Mouse (Mus musculus): ENCODE measurements around the gene Chst13. TPM values are rescaled to one million over a fixed set of nuclear protein-coding genes. Genes with fewer than 3 reads are reported as not detected.

Chst13 gene
- polyA plus RNA-seq, 1 experiment from 2014 or later, result not detected

DNA sequence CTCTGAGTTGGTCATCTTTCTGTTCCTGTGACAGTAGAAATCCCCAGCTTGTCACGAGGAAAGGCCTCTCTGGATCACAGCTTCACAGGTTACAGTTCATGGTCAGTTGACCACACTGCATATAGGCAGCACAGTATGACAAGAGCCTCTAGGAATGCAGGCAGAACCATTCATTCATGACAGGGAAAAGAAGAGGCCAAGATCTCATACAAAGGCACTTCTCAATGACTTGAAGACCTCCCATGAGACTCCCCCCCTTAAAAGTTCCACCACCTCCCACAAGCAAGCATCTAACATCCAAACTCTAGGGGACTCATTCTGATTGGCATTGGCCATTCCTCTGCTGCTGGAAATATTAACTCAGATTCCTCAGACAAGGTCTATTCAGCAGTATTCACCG is 34.5 kb upstream of the Chst13 start:
- ATAC-seq (ENCODE audit: insufficient number of reproducible peaks, low FRiP score, low TSS enrichment, low read depth) (no peak; the same call in 1 of the 2 replicates), DNase-seq (ENCODE audit: low spot score) (no peak)
- Histone ChIP-seq H3K4me2 (ENCODE audit: low read depth, severe bottlenecking) (no peak overlapping the region), H3K4me1 (ENCODE audit: control insufficient read depth, insufficient read depth, low read length) (peaks cover 7% of the 10 kb centered on the region; the same call in 1 of the 2 replicates), H3K4me3 (ENCODE audit: low read depth, low read length) (no peak overlapping the region), H3K27ac (replicated peaks; ENCODE audit: low read depth, low read length) (no peak overlapping the region), H3K9me3 (ENCODE audit: control insufficient read depth, low read length) (no peaks in the 10 kb centered on the region), H3K9ac (ENCODE audit: low read length) (no peak overlapping the region), H3K27me3 (ENCODE audit: control insufficient read depth, insufficient read depth, low read length) (no peaks in the 10 kb centered on the region), H3K36me3 (ENCODE audit: control insufficient read depth, insufficient read depth, low read length) (no peaks in the 10 kb centered on the region)
- 92% methylated on average over 2 of the region's 2 CpGs for WGBS

DNA sequence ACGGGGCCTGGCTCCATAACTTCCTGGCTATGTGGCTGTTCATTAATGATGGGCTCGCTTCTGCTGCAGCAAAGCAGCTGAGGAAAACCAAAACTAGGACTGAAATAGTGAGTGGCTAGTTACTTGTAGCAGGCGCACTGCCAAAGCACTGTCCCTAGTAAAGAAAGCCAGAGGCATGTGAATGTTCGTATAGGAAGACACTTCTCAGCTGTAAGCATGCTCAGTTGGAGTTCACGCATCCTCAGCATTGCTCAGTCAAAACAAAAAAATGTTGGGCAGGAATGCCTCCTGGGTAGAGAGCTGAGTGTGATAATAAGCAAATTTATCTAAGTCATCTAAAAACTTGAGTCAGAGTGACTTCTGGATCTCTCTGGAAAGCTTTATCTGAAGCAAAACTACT is 33.2 kb upstream of the Chst13 start:
- no peak for ATAC-seq (ENCODE audit: insufficient number of reproducible peaks, low FRiP score, low TSS enrichment, low read depth)
- no peak for DNase-seq (ENCODE audit: low spot score)
- H3K4me3 ChIP-seq (ENCODE audit: low read depth, low read length), result no peak overlapping the region
- H3K27me3 ChIP-seq (ENCODE audit: control insufficient read depth, insufficient read depth, low read length), result no peaks in the 10 kb centered on the region
- no peak overlapping the region for H3K4me2 ChIP-seq (ENCODE audit: low read depth, severe bottlenecking)
- H3K9me3 ChIP-seq (ENCODE audit: control insufficient read depth, low read length), result no peaks in the 10 kb centered on the region
- no peak overlapping the region for H3K27ac ChIP-seq (replicated peaks; ENCODE audit: low read depth, low read length)
- H3K4me1 ChIP-seq (ENCODE audit: control insufficient read depth, insufficient read depth, low read length), result peaks cover 7% of the 10 kb centered on the region; the same call in 1 of the 2 replicates
- H3K36me3 ChIP-seq (ENCODE audit: control insufficient read depth, insufficient read depth, low read length), result no peaks in the 10 kb centered on the region
- no peak overlapping the region for H3K9ac ChIP-seq (ENCODE audit: low read length)
- WGBS, result 71% methylated on average over 5 of the region's 5 CpGs

DNA sequence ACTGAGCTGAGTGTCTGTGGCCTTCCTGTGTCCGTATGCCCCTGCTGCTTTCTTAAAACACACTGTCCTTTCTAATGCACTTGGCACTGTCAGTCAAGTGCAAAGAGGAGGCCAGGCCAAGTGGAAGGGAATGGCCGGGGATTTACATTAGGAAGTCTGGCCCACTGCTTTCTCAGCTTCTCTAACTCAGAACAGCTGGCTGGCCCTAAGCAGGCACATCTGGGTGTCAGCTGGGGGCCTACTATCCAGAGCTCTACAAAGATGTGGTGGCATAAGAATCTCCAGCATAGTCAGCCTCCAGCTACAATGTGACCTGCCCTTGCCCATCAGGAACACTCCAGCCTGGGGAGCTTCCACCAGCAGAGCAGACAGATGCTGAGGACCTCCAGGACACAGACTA is 25.0 kb upstream of the Chst13 start:
- Histone ChIP-seq H3K4me3 (ENCODE audit: low read depth, low read length) (no peak overlapping the region), H3K4me1 (ENCODE audit: control insufficient read depth, insufficient read depth, low read length) (no peaks in the 10 kb centered on the region), H3K36me3 (ENCODE audit: control insufficient read depth, insufficient read depth, low read length) (no peaks in the 10 kb centered on the region), H3K4me2 (ENCODE audit: low read depth, severe bottlenecking) (no peak overlapping the region), H3K9me3 (ENCODE audit: control insufficient read depth, low read length) (no peaks in the 10 kb centered on the region), H3K27ac (replicated peaks; ENCODE audit: low read depth, low read length) (no peak overlapping the region), H3K9ac (ENCODE audit: low read length) (no peak overlapping the region), H3K27me3 (ENCODE audit: control insufficient read depth, insufficient read depth, low read length) (no peaks in the 10 kb centered on the region)
- DNase-seq (ENCODE audit: low spot score), result peak; percentile 40
- 33% methylated on average over 2 of the region's 2 CpGs for WGBS
- ATAC-seq (ENCODE audit: insufficient number of reproducible peaks, low FRiP score, low TSS enrichment, low read depth), result no peak

DNA sequence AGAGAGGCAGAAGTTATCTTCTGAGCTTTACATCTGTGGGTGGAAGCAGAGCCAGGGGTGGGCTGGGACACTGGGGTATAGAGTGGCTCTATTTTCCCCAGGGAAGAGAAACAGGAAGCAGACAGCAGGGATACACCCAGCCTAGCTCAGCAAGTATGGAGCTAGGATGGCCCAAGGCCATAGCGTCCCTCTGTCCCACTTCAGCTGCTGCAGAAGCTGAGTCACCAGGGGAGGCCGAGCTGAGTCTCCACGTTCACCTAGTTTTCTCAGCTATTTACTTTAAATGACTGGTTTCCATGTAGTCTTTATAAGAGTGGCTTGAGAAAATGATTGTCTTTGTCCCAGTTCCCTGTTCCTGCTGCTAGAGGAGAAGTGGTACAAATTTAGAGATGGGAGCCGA is 23.5 kb upstream of the Chst13 start:
- Histone ChIP-seq H3K9me3 (ENCODE audit: control insufficient read depth, low read length) (no peaks in the 10 kb centered on the region), H3K27ac (replicated peaks; ENCODE audit: low read depth, low read length) (no peak overlapping the region), H3K4me1 (ENCODE audit: control insufficient read depth, insufficient read depth, low read length) (no peaks in the 10 kb centered on the region), H3K4me2 (ENCODE audit: low read depth, severe bottlenecking) (no peak overlapping the region), H3K36me3 (ENCODE audit: control insufficient read depth, insufficient read depth, low read length) (no peaks in the 10 kb centered on the region), H3K4me3 (ENCODE audit: low read depth, low read length) (no peak overlapping the region), H3K9ac (ENCODE audit: low read length) (no peak overlapping the region), H3K27me3 (ENCODE audit: control insufficient read depth, insufficient read depth, low read length) (no peaks in the 10 kb centered on the region)
- DNase-seq (ENCODE audit: low spot score), result no peak
- 81% methylated on average over 4 of the region's 4 CpGs for WGBS
- ATAC-seq (ENCODE audit: insufficient number of reproducible peaks, low FRiP score, low TSS enrichment, low read depth), result no peak

DNA sequence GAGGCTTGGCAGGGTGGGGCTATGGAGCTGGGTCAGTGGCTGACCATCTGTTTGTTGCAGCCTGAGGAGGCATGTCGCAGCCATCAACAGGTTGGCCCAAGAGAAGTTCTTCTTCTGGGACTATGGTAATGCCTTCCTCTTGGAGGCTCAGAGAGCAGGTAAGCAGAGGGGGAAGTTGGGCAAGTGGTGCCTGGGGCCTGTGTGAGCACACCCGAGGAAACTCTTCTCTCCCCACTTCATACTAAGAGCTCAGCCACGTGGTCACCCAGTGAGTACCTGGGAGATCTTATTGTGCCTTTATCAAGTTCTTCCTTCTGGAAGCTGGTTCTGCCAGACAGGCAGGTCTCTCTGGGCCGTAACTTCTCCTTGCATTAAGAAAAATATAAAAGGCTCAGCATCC is 22.2 kb upstream of the Chst13 start:
- DNase-seq (ENCODE audit: low spot score) (no peak), ATAC-seq (ENCODE audit: insufficient number of reproducible peaks, low FRiP score, low TSS enrichment, low read depth) (no peak)
- 92% methylated on average over 4 of the region's 4 CpGs for WGBS
- H3K4me2 ChIP-seq (ENCODE audit: low read depth, severe bottlenecking), result no peak overlapping the region
- no peaks in the 10 kb centered on the region for H3K4me1 ChIP-seq (ENCODE audit: control insufficient read depth, insufficient read depth, low read length)
- H3K27me3 ChIP-seq (ENCODE audit: control insufficient read depth, insufficient read depth, low read length), result no peaks in the 10 kb centered on the region
- H3K27ac ChIP-seq (replicated peaks; ENCODE audit: low read depth, low read length), result no peak overlapping the region
- no peaks in the 10 kb centered on the region for H3K9me3 ChIP-seq (ENCODE audit: control insufficient read depth, low read length)
- no peaks in the 10 kb centered on the region for H3K36me3 ChIP-seq (ENCODE audit: control insufficient read depth, insufficient read depth, low read length)
- no peak overlapping the region for H3K9ac ChIP-seq (ENCODE audit: low read length)
- H3K4me3 ChIP-seq (ENCODE audit: low read depth, low read length), result no peak overlapping the region

DNA sequence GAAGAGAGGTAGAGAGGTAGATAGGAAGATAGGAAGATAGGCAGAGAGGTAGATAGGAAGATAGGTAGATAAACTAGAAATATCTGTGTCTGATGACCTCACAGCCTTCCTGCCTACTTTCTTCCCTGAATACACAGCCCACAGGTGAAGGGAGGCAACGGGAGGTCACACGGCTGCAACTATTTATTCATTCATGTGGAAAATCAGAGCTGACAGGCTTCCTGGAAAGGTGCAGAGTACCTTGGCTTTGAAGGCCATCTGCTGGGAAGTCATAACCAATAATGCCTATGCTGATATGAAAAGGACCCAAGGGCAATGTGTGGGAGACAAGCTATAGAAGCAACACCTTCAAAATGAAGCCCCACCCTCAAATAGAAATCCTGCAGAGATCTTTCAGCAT is 17.4 kb upstream of the Chst13 start:
- Histone ChIP-seq H3K4me1 (ENCODE audit: control insufficient read depth, insufficient read depth, low read length) (no peaks in the 10 kb centered on the region), H3K36me3 (ENCODE audit: control insufficient read depth, insufficient read depth, low read length) (no peaks in the 10 kb centered on the region), H3K9me3 (ENCODE audit: control insufficient read depth, low read length) (no peaks in the 10 kb centered on the region), H3K4me2 (ENCODE audit: low read depth, severe bottlenecking) (no peak overlapping the region), H3K27me3 (ENCODE audit: control insufficient read depth, insufficient read depth, low read length) (no peaks in the 10 kb centered on the region), H3K4me3 (ENCODE audit: low read depth, low read length) (no peak overlapping the region), H3K27ac (replicated peaks; ENCODE audit: low read depth, low read length) (no peak overlapping the region), H3K9ac (ENCODE audit: low read length) (no peak overlapping the region)
- WGBS, result 78% methylated on average over 2 of the region's 2 CpGs
- ATAC-seq (ENCODE audit: insufficient number of reproducible peaks, low FRiP score, low TSS enrichment, low read depth) (no peak), DNase-seq (ENCODE audit: low spot score) (no peak)

DNA sequence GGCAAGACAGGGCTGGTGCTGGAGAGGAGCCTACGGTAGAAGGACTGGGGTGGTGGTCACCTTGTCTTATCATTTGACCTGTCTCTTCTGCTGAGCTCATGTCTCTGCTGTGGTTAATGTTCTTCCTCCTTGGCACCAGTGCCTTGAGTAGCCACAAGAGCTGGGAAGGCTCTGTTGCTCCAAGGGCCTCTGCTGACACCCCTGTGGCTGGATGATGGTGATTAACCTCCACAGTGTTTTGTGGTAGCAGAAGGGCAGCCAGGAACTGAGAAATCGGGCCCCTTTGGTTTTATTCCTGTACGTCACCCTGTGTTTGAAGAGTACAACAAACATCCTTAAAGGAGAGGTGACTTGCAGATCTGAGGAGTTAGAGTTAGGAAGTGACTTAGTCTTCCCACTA is 9.3 kb upstream of the Chst13 start:
- Histone ChIP-seq H3K27ac (replicated peaks; ENCODE audit: low read depth, low read length) (no peak overlapping the region), H3K4me2 (ENCODE audit: low read depth, severe bottlenecking) (no peak overlapping the region), H3K4me1 (ENCODE audit: control insufficient read depth, insufficient read depth, low read length) (no peaks in the 10 kb centered on the region), H3K9ac (ENCODE audit: low read length) (no peak overlapping the region), H3K27me3 (ENCODE audit: control insufficient read depth, insufficient read depth, low read length) (no peaks in the 10 kb centered on the region), H3K9me3 (ENCODE audit: control insufficient read depth, low read length) (no peaks in the 10 kb centered on the region), H3K4me3 (ENCODE audit: low read depth, low read length) (no peak overlapping the region), H3K36me3 (ENCODE audit: control insufficient read depth, insufficient read depth, low read length) (no peaks in the 10 kb centered on the region)
- WGBS, result 79% methylated on average over 3 of the region's 3 CpGs
- ATAC-seq (ENCODE audit: insufficient number of reproducible peaks, low FRiP score, low TSS enrichment, low read depth) (no peak), DNase-seq (ENCODE audit: low spot score) (no peak)

DNA sequence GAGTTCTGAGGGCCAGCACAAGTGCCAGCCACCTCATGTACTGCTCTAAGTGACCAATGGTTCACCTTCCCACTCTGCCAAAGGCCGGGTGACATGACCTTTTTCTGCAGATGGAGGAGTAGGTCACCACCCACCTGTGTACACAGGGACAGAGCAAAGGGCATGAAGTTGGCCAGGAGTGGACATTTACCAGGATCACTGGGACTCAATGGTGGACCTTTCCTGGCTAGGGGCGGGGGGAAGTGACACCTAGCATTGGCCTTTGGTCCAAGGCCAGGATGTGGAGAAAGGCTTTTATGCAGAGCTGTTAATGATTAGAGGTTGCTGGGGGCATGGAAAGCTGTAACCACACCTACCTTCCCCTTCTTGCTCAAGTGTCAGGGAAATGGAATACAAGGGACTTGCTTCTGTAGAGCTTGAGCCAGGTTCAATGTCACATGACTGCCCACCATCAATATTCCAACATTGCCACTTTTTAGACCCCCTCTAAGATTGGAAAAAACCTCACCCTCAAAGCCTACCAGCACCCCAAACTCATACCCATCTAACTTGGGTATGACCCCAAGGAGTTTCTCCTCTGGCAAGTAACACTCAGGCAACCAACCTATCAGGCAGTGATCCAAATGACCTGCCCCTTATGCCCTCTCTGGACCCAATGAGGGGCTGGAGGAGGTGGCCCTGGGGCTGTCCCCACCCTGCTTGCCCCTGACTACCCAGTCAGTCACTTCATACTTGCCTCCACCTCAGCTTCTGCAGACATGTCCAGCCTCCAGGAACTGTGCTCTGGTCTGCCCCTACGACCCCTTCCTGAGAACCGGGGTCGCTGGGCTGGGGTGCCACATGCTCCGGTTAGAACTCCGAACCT is 7.8 kb upstream of the Chst13 start, which contains the start of gene Uroc1:
Gene Uroc1 (plus strand): TSS at position 724 of the 865 bp plus-strand sequence.
- 82% methylated on average over 7 of the region's 7 CpGs for WGBS
- Histone ChIP-seq H3K4me2 (ENCODE audit: low read depth, severe bottlenecking) (no peak within 1 kb of the TSS), H3K9me3 (ENCODE audit: control insufficient read depth, low read length) (no peaks in the 10 kb centered on the region), H3K27me3 (ENCODE audit: control insufficient read depth, insufficient read depth, low read length) (no peaks in the 10 kb centered on the region), H3K27ac (replicated peaks; ENCODE audit: low read depth, low read length) (no peak within 1 kb of the TSS), H3K4me3 (ENCODE audit: low read depth, low read length) (no peak within 1 kb of the TSS), H3K9ac (ENCODE audit: low read length) (no peak within 1 kb of the TSS), H3K36me3 (ENCODE audit: control insufficient read depth, insufficient read depth, low read length) (no peaks in the 10 kb centered on the region), H3K4me1 (ENCODE audit: control insufficient read depth, insufficient read depth, low read length) (no peaks in the 10 kb centered on the region)
- no peak for ATAC-seq (ENCODE audit: insufficient number of reproducible peaks, low FRiP score, low TSS enrichment, low read depth)
- DNase-seq (ENCODE audit: low spot score), result no peak

Data from limb, embryonic 11.5 days (tissue).